Mouse (Mus musculus): Measurements from ENCODE around the gene Syngr4. TPM values are rescaled to one million over a fixed set of nuclear protein-coding genes. Genes with fewer than 3 reads are reported as not detected.

Gene Syngr4
- 0.45 and 1.2 TPM in 2 replicates for polyA plus RNA-seq (2015; fragmentation: Nextera tagmentation; extraction: Ambion mirVana)

GRCm38 (mm10) chr7:45896517-45897257 lies at the start of gene Syngr4, which contains the start of gene Tmem143:
Gene Syngr4 (minus strand): TSS chr7:45896714.
Gene Tmem143 (plus strand): TSS chr7:45896941.

GRCm38 (mm10) chr7:45923762-45924428 lies 27.4 kb upstream of the Syngr4 start, which contains the start of gene Ccdc114:
Gene Ccdc114 (plus strand): TSS chr7:45924072.

DNA sequence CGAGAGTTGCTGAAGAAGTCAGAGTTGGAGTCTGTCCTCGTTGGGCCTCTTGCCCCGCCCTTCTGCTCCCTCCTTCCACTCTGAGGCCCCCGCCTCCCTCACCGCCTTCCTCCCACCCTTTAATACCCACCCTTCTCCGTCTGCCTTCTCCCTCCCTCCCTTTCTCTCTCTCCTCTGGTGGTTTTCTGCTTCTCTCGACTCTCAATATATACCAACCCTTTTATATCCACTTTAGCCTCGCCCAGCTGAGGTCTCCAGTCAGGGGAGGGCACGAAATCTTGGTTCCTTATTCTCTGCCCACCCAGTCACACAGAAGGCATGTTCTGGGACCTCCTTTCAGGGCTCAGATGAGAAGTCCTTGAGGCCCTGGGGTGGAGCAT lies 24.7 kb upstream of the Syngr4 start, which contains the start of gene Emp3:
Gene Emp3, minus strand, starts transcription at position 163 of the 380 bp plus-strand sequence.

DNA sequence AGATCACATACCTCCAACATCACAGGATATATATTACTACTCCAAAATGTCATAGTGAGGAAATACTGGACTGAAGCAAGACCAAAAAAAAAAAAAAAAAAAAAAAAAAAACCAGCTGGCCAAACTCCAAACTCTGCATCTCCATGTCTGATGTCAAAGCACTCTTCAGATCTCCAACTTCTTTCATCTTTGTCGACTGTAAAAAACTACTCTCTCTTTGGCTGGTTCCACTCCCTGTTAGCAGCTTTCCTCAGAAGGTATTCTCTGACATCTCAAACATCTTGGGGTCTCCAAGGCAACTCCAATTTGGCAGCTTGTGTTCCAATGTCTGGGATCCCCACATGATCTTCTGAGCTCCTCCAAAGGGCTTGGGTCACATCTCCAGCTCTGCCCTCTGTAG lies 18.2 kb downstream of the Syngr4 start, which contains the start of gene Grin2d:
Gene Grin2d, minus strand, starts transcription at position 101 of the 400 bp plus-strand sequence.

GRCm38 (mm10) chr7:45872624-45873023 lies 23.9 kb downstream of the Syngr4 start, which contains the start of gene Kdelr1:
Gene Kdelr1 (plus strand): TSS chr7:45872772.

Other genes with a start within 250 kb of the Syngr4 start
- gene Fut2, start 230.3 kb downstream of the Syngr4 start, polyA plus RNA-seq (2015; fragmentation: Nextera tagmentation; extraction: Ambion mirVana): 1.9 and 2.1 TPM in 2 replicates
- gene Ntn5, start 212.7 kb downstream of the Syngr4 start, polyA plus RNA-seq (2015; fragmentation: Nextera tagmentation; extraction: Ambion mirVana): 1.6 and 1.7 TPM in 2 replicates
- gene Sec1, start 202.3 kb downstream of the Syngr4 start, polyA plus RNA-seq (2015; fragmentation: Nextera tagmentation; extraction: Ambion mirVana): 0.33 and 0.40 TPM in 2 replicates
- 2.4 and 3.0 TPM in 2 replicates for gene Car11, start 196.9 kb downstream of the Syngr4 start, polyA plus RNA-seq (2015; fragmentation: Nextera tagmentation; extraction: Ambion mirVana)
- 9.9 and 10.3 TPM in 2 replicates for gene Dbp, start 191.6 kb downstream of the Syngr4 start, polyA plus RNA-seq (2015; fragmentation: Nextera tagmentation; extraction: Ambion mirVana)
- 568 and 577 TPM in 2 replicates for gene Rpl18, start 181.3 kb downstream of the Syngr4 start, polyA plus RNA-seq (2015; fragmentation: Nextera tagmentation; extraction: Ambion mirVana)
- 11.7 and 13.4 TPM in 2 replicates for gene Sphk2, start 178.7 kb downstream of the Syngr4 start, polyA plus RNA-seq (2015; fragmentation: Nextera tagmentation; extraction: Ambion mirVana)
- 0.10 and 0.17 TPM in 2 replicates for gene Fam83e, start 175.5 kb downstream of the Syngr4 start, polyA plus RNA-seq (2015; fragmentation: Nextera tagmentation; extraction: Ambion mirVana)
- gene Spaca4, start 170.9 kb downstream of the Syngr4 start, polyA plus RNA-seq (2015; fragmentation: Nextera tagmentation; extraction: Ambion mirVana): not detected in 2 replicates
- gene Lmtk3, start 113.0 kb downstream of the Syngr4 start, polyA plus RNA-seq (2015; fragmentation: Nextera tagmentation; extraction: Ambion mirVana): 0.18 TPM in 1 of 2 replicates, not detected in the other
- gene Sult2b1, start 112.0 kb downstream of the Syngr4 start, polyA plus RNA-seq (2015; fragmentation: Nextera tagmentation; extraction: Ambion mirVana): 0.21 and 5.3 TPM in 2 replicates
- 42.5 and 48.2 TPM in 2 replicates for gene Cyth2, start 82.1 kb downstream of the Syngr4 start, polyA plus RNA-seq (2015; fragmentation: Nextera tagmentation; extraction: Ambion mirVana)
- 0.31 and 0.54 TPM in 2 replicates for gene Kcnj14, start 71.9 kb downstream of the Syngr4 start, polyA plus RNA-seq (2015; fragmentation: Nextera tagmentation; extraction: Ambion mirVana)
- gene Grwd1, start 65.8 kb downstream of the Syngr4 start, polyA plus RNA-seq (2015; fragmentation: Nextera tagmentation; extraction: Ambion mirVana): 27.3 and 27.6 TPM in 2 replicates
- 37.5 and 44.5 TPM in 2 replicates for gene Kdelr1, start 23.9 kb downstream of the Syngr4 start, polyA plus RNA-seq (2015; fragmentation: Nextera tagmentation; extraction: Ambion mirVana)
- 0.33 and 0.34 TPM in 2 replicates for gene Grin2d, start 18.3 kb downstream of the Syngr4 start, polyA plus RNA-seq (2015; fragmentation: Nextera tagmentation; extraction: Ambion mirVana)
- 9.8 and 11.6 TPM in 2 replicates for gene Tmem143, start 227 bp upstream of the Syngr4 start, polyA plus RNA-seq (2015; fragmentation: Nextera tagmentation; extraction: Ambion mirVana)
- 111 and 129 TPM in 2 replicates for gene Emp3, start 24.7 kb upstream of the Syngr4 start, polyA plus RNA-seq (2015; fragmentation: Nextera tagmentation; extraction: Ambion mirVana)
- 2.0 and 2.4 TPM in 2 replicates for gene Ccdc114, start 27.4 kb upstream of the Syngr4 start, polyA plus RNA-seq (2015; fragmentation: Nextera tagmentation; extraction: Ambion mirVana)
- 0.16 and 0.65 TPM in 2 replicates for gene Abcc6, start 133.6 kb upstream of the Syngr4 start, polyA plus RNA-seq (2015; fragmentation: Nextera tagmentation; extraction: Ambion mirVana)
- gene Nomo1, start 137.0 kb upstream of the Syngr4 start, polyA plus RNA-seq (2015; fragmentation: Nextera tagmentation; extraction: Ambion mirVana): 14.5 and 14.8 TPM in 2 replicates
- 7.8 and 10.6 TPM in 2 replicates for gene Kcnj11, start 204.1 kb upstream of the Syngr4 start, polyA plus RNA-seq (2015; fragmentation: Nextera tagmentation; extraction: Ambion mirVana)

Measured in skeletal muscle tissue, postnatal 0 days (tissue).